Mouse (Mus musculus) liver, postnatal 0 days (tissue): ENCODE data around the gene Cd3g. TPM values are rescaled to one million over a fixed set of nuclear protein-coding genes. Genes with fewer than 3 reads are reported as not detected.

ENCODE experiments used
- ATAC-seq: fragments of 200-750 bp; cut with Nextera tagmentation; 2 replicates; pipeline ENCODE4 v1.8.0; 2017; ENCODE audit warnings: mild to moderate bottlenecking, moderate library complexity
- DNase-seq: peaks from one replicate; pipeline ENCODE4 v3.0.0-alpha.2; 2016
- H3K27ac ChIP-seq: fragments of 300-500 bp; sonication (generic); 2 replicates; pipeline ENCODE4 v1.5.1; 2014; ENCODE audit warnings: antibody characterized with exemption, moderate library complexity, mild to moderate bottlenecking, low read depth
- H3K27me3 ChIP-seq: fragments of 300-500 bp; sonication (generic); 2 replicates; pipeline ENCODE4 v1.6.1; 2014; ENCODE audit warnings: low read length, control low read depth, mixed read lengths; ENCODE audit not compliant: insufficient read depth
- H3K36me3 ChIP-seq: fragments of 300-500 bp; sonication (generic); replicated peaks from 2 replicates; pipeline ENCODE4 v1.6.1; 2014; ENCODE audit warnings: mild to moderate bottlenecking, control low read depth, low read length, moderate library complexity, mixed read lengths; ENCODE audit not compliant: insufficient read depth
- H3K4me1 ChIP-seq: fragments of 300-500 bp; sonication (generic); 2 replicates; pipeline ENCODE4 v1.6.1; 2014; ENCODE audit warnings: antibody characterized with exemption, mild to moderate bottlenecking, control low read depth; ENCODE audit not compliant: insufficient read depth
- H3K4me2 ChIP-seq: fragments of 300-500 bp; sonication (generic); 2 replicates; pipeline ENCODE4 v1.6.1; 2014; ENCODE audit warnings: low read depth, mild to moderate bottlenecking, low read length, moderate library complexity, mixed read lengths
- H3K4me3 ChIP-seq: fragments of 300-500 bp; sonication (generic); 2 replicates; pipeline ENCODE4 v1.5.1; 2014; ENCODE audit warnings: low read depth, low read length
- H3K9ac ChIP-seq: fragments of 300-500 bp; sonication (generic); replicated peaks from 2 replicates; pipeline ENCODE4 v1.6.1; 2014; ENCODE audit warnings: mild to moderate bottlenecking, moderate library complexity
- H3K9me3 ChIP-seq: fragments of 300-500 bp; sonication (generic); 2 replicates; pipeline ENCODE4 v1.6.1; 2016; ENCODE audit warnings: mild to moderate bottlenecking, control low read depth, low read length, mixed read lengths
- CTCF ChIP-seq: sonication (generic); IDR thresholded peaks from 2 replicates; pipeline ENCODE4 v1.5.1; 2016; ENCODE audit warnings: antibody characterized with exemption, low read depth
- EP300 ChIP-seq: IDR thresholded peaks from 2 replicates; pipeline ENCODE4 v1.6.1; 2016; ENCODE audit warnings: antibody characterized with exemption, low read depth, mild to moderate bottlenecking
- WGBS: fragments of 180-500 bp; shearing (Covaris S2); extraction: QIAGEN DNeasy Blood & Tissue Kit; methylation state at CpG from one replicate; pipeline ENCODE4 v1.1.7; 2014; ENCODE audit not compliant: insufficient replicate concordance; 5-methylcytosine and 5-hydroxymethylcytosine counted together
- polyA plus RNA-seq: library from polyadenylated mRNA; unstranded; fragments of >200 nt; fragmentation: Nextera tagmentation; extraction: Ambion mirVana; gene quantifications from 2 replicates; pipeline ENCODE4 v1.2.1, GENCODE M21; 2015

The Cd3g gene
- polyA plus RNA-seq, 1 experiment from 2014 or later: 1.8 TPM

DNA sequence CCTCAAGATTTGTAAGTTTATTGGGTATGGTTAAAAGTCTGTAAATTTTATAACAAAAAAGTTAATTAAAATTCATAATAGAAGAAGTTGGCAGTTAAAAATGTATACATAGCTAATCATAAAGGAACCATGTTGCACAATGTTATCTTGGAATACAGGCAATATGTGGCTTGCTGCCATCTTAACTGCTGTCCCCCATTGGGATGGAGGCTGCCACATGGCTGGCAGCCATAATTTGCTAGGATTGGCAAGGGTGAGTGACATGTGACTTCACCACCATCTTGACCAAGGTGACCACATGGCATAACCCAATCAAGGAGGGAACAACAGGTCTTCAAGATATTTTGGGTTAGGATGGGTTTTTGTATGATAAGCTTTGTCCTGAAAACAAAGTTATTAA is 12.0 kb upstream of the Cd3g start:
- H3K27ac ChIP-seq: no peak overlapping the region
- no peaks in the 10 kb centered on the region for H3K36me3 ChIP-seq
- DNase-seq (no peak), ATAC-seq (no peak)
- no peaks in the 10 kb centered on the region for H3K27me3 ChIP-seq
- no peak for TF ChIP-seq CTCF
- TF ChIP-seq EP300: no peak
- H3K9me3 ChIP-seq: no peaks in the 10 kb centered on the region
- H3K4me2 ChIP-seq: no peak overlapping the region
- no peak overlapping the region for H3K4me3 ChIP-seq
- no peak overlapping the region for H3K9ac ChIP-seq
- H3K4me1 ChIP-seq: no peaks in the 10 kb centered on the region

GRCm38 (mm10) chr9:44991821-44992220 is 11.6 kb upstream of the Cd3g start:
- H3K27me3 ChIP-seq: no peaks in the 10 kb centered on the region
- ATAC-seq (no peak), DNase-seq (no peak)
- no peak overlapping the region for H3K9ac ChIP-seq
- no peak overlapping the region for H3K4me2 ChIP-seq
- H3K4me3 ChIP-seq: no peak overlapping the region
- no peaks in the 10 kb centered on the region for H3K4me1 ChIP-seq
- TF ChIP-seq CTCF (no peak), EP300 (no peak)
- no peak overlapping the region for H3K27ac ChIP-seq
- H3K36me3 ChIP-seq: no peaks in the 10 kb centered on the region
- WGBS: 66% methylated on average over 2 of the region's 2 CpGs
- no peaks in the 10 kb centered on the region for H3K9me3 ChIP-seq

GRCm38 (mm10) chr9:44986976-44987375 is 6.7 kb upstream of the Cd3g start:
- Histone ChIP-seq H3K27ac (peak overlapping the region; percentile 80), H3K4me3 (no peak overlapping the region), H3K4me1 (0 out of 2 replicates have a peak, but pooled peaks cover 3% of the 10 kb centered on the region), H3K9ac (no peak overlapping the region), H3K9me3 (no peaks in the 10 kb centered on the region), H3K4me2 (peak overlapping the region; percentile 62; the same call in 1 of the 2 replicates), H3K36me3 (no peaks in the 10 kb centered on the region), H3K27me3 (no peaks in the 10 kb centered on the region)
- ATAC-seq: no peak
- TF ChIP-seq EP300 (no peak), CTCF (no peak)
- 40% methylated on average over 5 of the region's 5 CpGs for WGBS
- DNase-seq: no peak

DNA sequence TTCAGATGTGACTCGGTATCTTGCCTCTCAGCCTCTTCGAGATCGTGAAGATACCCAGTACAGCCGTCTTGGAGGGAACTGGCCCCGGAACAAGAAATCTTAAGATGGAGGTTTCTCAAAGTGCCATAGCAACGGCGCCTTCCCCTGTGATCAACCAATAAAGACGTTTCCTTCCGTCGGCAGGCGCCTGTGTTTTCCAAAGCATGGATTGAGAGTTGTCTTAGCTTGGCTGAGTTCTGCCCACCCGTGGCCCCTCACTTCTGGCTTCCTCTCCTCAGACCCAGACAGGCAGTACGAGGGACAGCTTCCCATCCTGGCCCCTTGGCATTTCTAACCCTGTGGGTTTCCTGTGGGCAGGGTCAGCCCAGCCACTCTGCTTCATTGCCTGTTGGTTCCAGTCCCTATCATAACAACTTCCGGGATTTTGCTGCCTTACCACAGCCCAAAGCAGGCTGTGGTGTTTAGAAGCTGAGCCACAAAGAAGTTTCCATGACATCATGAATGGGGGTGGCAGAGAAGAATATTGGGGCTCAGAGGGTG is 6.1 kb upstream of the Cd3g start:
- Histone ChIP-seq H3K27me3 (no peaks in the 10 kb centered on the region), H3K36me3 (no peaks in the 10 kb centered on the region), H3K4me3 (peak overlapping the region; percentile 26), H3K9me3 (no peaks in the 10 kb centered on the region), H3K4me2 (peak overlapping the region; percentile 62), H3K9ac (no peak overlapping the region), H3K4me1 (0 out of 2 replicates have a peak, but pooled peaks cover 3% of the 10 kb centered on the region), H3K27ac (peak overlapping the region; percentile 80)
- DNase-seq (peak; percentile 71), ATAC-seq (peak; percentile 83)
- 8% methylated on average over 14 of the region's 14 CpGs for WGBS
- no peak for TF ChIP-seq CTCF
- no peak for TF ChIP-seq EP300

DNA sequence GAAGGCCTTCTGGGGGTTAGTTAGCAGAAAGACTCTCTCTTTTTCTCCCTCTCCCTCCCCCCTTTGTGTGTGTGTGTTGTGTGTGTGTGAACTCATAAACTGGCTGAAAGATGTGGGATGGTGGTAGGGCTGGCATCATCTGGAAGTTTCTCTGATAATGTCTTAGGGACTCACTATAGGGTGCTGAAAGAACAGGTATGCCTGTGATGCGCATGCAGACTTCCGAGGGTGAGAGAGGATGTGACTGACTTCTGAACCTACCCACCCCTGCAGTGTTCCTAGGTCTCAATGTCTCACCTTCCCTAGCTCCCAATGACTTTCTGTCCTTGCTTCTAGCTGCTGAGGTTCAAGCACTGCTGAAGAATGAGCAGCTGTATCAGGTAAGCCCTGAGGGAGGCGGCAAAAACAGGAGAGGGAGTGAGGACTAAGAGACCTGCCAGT is 5.5 kb upstream of the Cd3g start:
- Histone ChIP-seq H3K27ac (peak overlapping the region; percentile 80), H3K36me3 (no peaks in the 10 kb centered on the region), H3K4me2 (peak overlapping the region; percentile 62), H3K4me3 (peak overlapping the region; percentile 26), H3K4me1 (0 out of 2 replicates have a peak, but pooled peaks cover 3% of the 10 kb centered on the region), H3K9ac (0 out of 2 replicates have a peak overlapping the region, but pooled peaks have one; percentile 7), H3K9me3 (no peaks in the 10 kb centered on the region), H3K27me3 (no peaks in the 10 kb centered on the region)
- ATAC-seq (peak; percentile 35), DNase-seq (no peak)
- 56% methylated on average over 3 of the region's 3 CpGs for WGBS
- TF ChIP-seq EP300 (no peak), CTCF (no peak)

- no peak for DNase-seq
- Histone ChIP-seq H3K4me3 (no peak overlapping the region), H3K9me3 (no peaks in the 10 kb centered on the region), H3K27me3 (0 out of 2 replicates have a peak, but pooled peaks cover 3% of the 10 kb centered on the region), H3K9ac (no peak overlapping the region), H3K4me2 (no peak overlapping the region), H3K4me1 (0 out of 2 replicates have a peak, but pooled peaks cover 3% of the 10 kb centered on the region), H3K27ac (no peak overlapping the region), H3K36me3 (no peaks in the 10 kb centered on the region)
- no peak for ATAC-seq
- 69% methylated on average over 2 of the region's 2 CpGs for WGBS
- no peak for TF ChIP-seq CTCF
- no peak for TF ChIP-seq EP300
These were observed 2.8 kb upstream of the Cd3g start for GRCm38 (mm10) chr9:44983001-44983400.

GRCm38 (mm10) chr9:44982531-44982930 is 2.3 kb upstream of the Cd3g start:
- 80% methylated on average over 3 of the region's 3 CpGs for WGBS
- H3K9me3 ChIP-seq: no peaks in the 10 kb centered on the region
- no peak for ATAC-seq

More at GRCm38 (mm10) chr9:44982531-44982930, 2.3 kb upstream of the Cd3g start:
- Histone ChIP-seq H3K27me3 (0 out of 2 replicates have a peak, but pooled peaks cover 3% of the 10 kb centered on the region), H3K4me1 (0 out of 2 replicates have a peak, but pooled peaks cover 3% of the 10 kb centered on the region), H3K27ac (no peak overlapping the region), H3K4me2 (no peak overlapping the region), H3K4me3 (no peak overlapping the region), H3K9ac (no peak overlapping the region), H3K36me3 (no peaks in the 10 kb centered on the region)
- no peak for DNase-seq
- TF ChIP-seq CTCF (no peak), EP300 (no peak)
